Comparison of ENCODE assay signal across 27 mouse cellular contexts in genomic region chr12:84950763-84951162, GRCm38 (mm10). TPM values are rescaled to one million over a fixed set of nuclear protein-coding genes. Genes with fewer than 3 reads are reported as not detected.
DNase-seq lines count a peak whose midpoint lies in the region; ATAC-seq and TF ChIP-seq lines count a peak whose summit lies in the region.
"Had no signal": no experiment of that assay in that cellular context is flagged by ENCODE, and none has a peak within 500 bp of the region (broad histone marks: within the 10 kb centered on the region; RNA-seq: fewer than 3 reads in every experiment).

No protein-coding gene starts in this region.

- H3K36me3 ChIP-seq in heart, postnatal 0 days (replicated peaks; ENCODE audit: control insufficient read depth, insufficient read depth, low read length): peaks cover 15% of the 10 kb centered on the region
- no peaks in the 10 kb centered on the region; the same call in 1 of the 2 replicates for H3K36me3 ChIP-seq in stomach, postnatal 0 days (ENCODE audit: control insufficient read depth, insufficient read depth, low read length)
- peaks cover 28% of the 10 kb centered on the region for H3K36me3 ChIP-seq in midbrain, embryonic 14.5 days (ENCODE audit: control insufficient read depth, insufficient read depth, low read length)

- intact Hi-C loops in heart, postnatal 36 days (cut with DNase I): no loop called here

- WGBS in heart, postnatal 0 days: 47% methylated on average over 6 of the region's 6 CpGs
- WGBS in lung, adult 2 months: 55% methylated on average over 6 of the region's 6 CpGs
- 52% methylated on average over 6 of the region's 6 CpGs for WGBS in stomach, postnatal 0 days
- 94% methylated on average over 6 of the region's 6 CpGs for WGBS in midbrain, embryonic 14.5 days

- H3K9me3 ChIP-seq in heart, postnatal 0 days (replicated peaks; ENCODE audit: control insufficient read depth, low read length): no peaks in the 10 kb centered on the region
- H3K9me3 ChIP-seq in stomach, postnatal 0 days (ENCODE audit: control insufficient read depth, low read length): no peaks in the 10 kb centered on the region
- H3K9me3 ChIP-seq in midbrain, embryonic 14.5 days (ENCODE audit: control insufficient read depth, low read length): no peaks in the 10 kb centered on the region
- H3K9me3 ChIP-seq: embryonic facial prominence, embryonic 12.5 days; forebrain, embryonic 12.5 days; G1E; heart, embryonic 13.5 days; limb, embryonic 12.5 days; midbrain, embryonic 10.5 days; neural tube, embryonic 15.5 days had no signal

- no peak for TF ChIP-seq POLR2A in lung, adult 2 months (IDR thresholded peaks at IDR 0.05; ENCODE audit: borderline replicate concordance, extremely low read depth, low read depth, low read length)

- H3K4me1 ChIP-seq in heart, postnatal 0 days (ENCODE audit: control insufficient read depth, insufficient read depth): peaks cover 29% of the 10 kb centered on the region
- H3K4me1 ChIP-seq in lung, adult 2 months (ENCODE audit: control insufficient read depth, insufficient read depth, low read length): peaks cover 7% of the 10 kb centered on the region
- 0 out of 2 replicates have a peak, but pooled peaks cover 2% of the 10 kb centered on the region for H3K4me1 ChIP-seq in stomach, postnatal 0 days (replicated peaks; ENCODE audit: control insufficient read depth, insufficient read depth)
- H3K4me1 ChIP-seq in midbrain, embryonic 14.5 days (ENCODE audit: control insufficient read depth, insufficient read depth, low read length): no peaks in the 10 kb centered on the region
- H3K4me1 ChIP-seq: embryonic facial prominence, embryonic 12.5 days; forebrain, embryonic 12.5 days; limb, embryonic 12.5 days; midbrain, embryonic 10.5 days; neural tube, embryonic 15.5 days had no signal

- 0 out of 2 replicates have a peak overlapping the region, but pooled peaks have one; percentile 39 for H3K27ac ChIP-seq in heart, postnatal 0 days (ENCODE audit: low read depth)
- no peak overlapping the region for H3K27ac ChIP-seq in stomach, postnatal 0 days (replicated peaks)
- no peak overlapping the region for H3K27ac ChIP-seq in midbrain, embryonic 14.5 days (replicated peaks; ENCODE audit: low read depth, low read length)
- H3K27ac ChIP-seq: embryonic facial prominence, embryonic 12.5 days; forebrain, embryonic 12.5 days; gastrocnemius, adult 2 months; hindbrain, postnatal 0 days; limb, embryonic 12.5 days; macrophage; midbrain, embryonic 10.5 days; neural tube, embryonic 15.5 days had no signal

- no peak for TF ChIP-seq EP300 in heart, postnatal 0 days (IDR thresholded peaks at IDR 0.05; ENCODE audit: low read depth)
- TF ChIP-seq EP300 in stomach, postnatal 0 days (optimal IDR thresholded peaks at IDR 0.05): no peak

- no peaks in the 10 kb centered on the region for H3K27me3 ChIP-seq in heart, postnatal 0 days (ENCODE audit: control insufficient read depth, insufficient read depth, low read length)
- H3K27me3 ChIP-seq in stomach, postnatal 0 days (ENCODE audit: control insufficient read depth, insufficient read depth, low read length): no peaks in the 10 kb centered on the region
- no peaks in the 10 kb centered on the region for H3K27me3 ChIP-seq in midbrain, embryonic 14.5 days (ENCODE audit: control insufficient read depth, insufficient read depth, low read length)
- H3K27me3 ChIP-seq: CH12.LX; embryonic facial prominence, embryonic 12.5 days; forebrain, embryonic 12.5 days; heart, embryonic 13.5 days; limb, embryonic 12.5 days; neural tube, embryonic 15.5 days; Patski had no signal

- H3K9ac ChIP-seq in heart, postnatal 0 days (replicated peaks; ENCODE audit: low read depth, low read length): no peak overlapping the region
- no peak overlapping the region for H3K9ac ChIP-seq in stomach, postnatal 0 days (ENCODE audit: low read length)
- no peak overlapping the region for H3K9ac ChIP-seq in midbrain, embryonic 14.5 days (replicated peaks; ENCODE audit: low read length)
- H3K9ac ChIP-seq: embryonic facial prominence, embryonic 12.5 days; forebrain, embryonic 12.5 days; heart, embryonic 13.5 days; limb, embryonic 12.5 days; neural tube, embryonic 15.5 days had no signal

- H3K4me3 ChIP-seq in heart, postnatal 0 days (ENCODE audit: low read depth, low read length): no peak overlapping the region
- no peak overlapping the region for H3K4me3 ChIP-seq in lung, adult 2 months (replicated peaks; ENCODE audit: extremely low read depth, low read depth, low read length)
- H3K4me3 ChIP-seq in stomach, postnatal 0 days (ENCODE audit: low read depth, low read length): no peak overlapping the region
- no peak overlapping the region for H3K4me3 ChIP-seq in midbrain, embryonic 14.5 days (replicated peaks; ENCODE audit: low read depth, low read length)
- H3K4me3 ChIP-seq: embryonic facial prominence, embryonic 12.5 days; forebrain, embryonic 12.5 days; gastrocnemius, adult 2 months; heart, embryonic 13.5 days; limb, embryonic 12.5 days; midbrain, embryonic 10.5 days; neural tube, embryonic 15.5 days had no signal

- DNase-seq in heart, postnatal 0 days (ENCODE audit: low spot score): no peak
- no peak for DNase-seq in heart, postnatal 36 days
- peak; percentile 64 to 69 for DNase-seq in lung, adult 18-20 months
- no peak for DNase-seq in lung, adult 2 months
- peak; percentile 56 for DNase-seq in lung, postnatal 14 days
- DNase-seq in stomach, postnatal 0 days (ENCODE audit: low spot score): peak; percentile 83
- no peak for DNase-seq in cerebellum, adult 8-10 months
- DNase-seq in midbrain, embryonic 14.5 days: no peak
- DNase-seq: adrenal gland, adult 2 months; B cell, adult 2 months; cerebellum, adult 18-20 months; cerebellum, postnatal 25 days; gastrocnemius, adult 2 months; kidney, adult 9 months; kidney, postnatal 14 days had no signal

- no peak overlapping the region for H3K4me2 ChIP-seq in heart, postnatal 0 days (ENCODE audit: low read depth, low read length)
- no peak overlapping the region for H3K4me2 ChIP-seq in stomach, postnatal 0 days (replicated peaks; ENCODE audit: low read depth)
- no peak overlapping the region for H3K4me2 ChIP-seq in midbrain, embryonic 14.5 days (ENCODE audit: low read length)
- H3K4me2 ChIP-seq: embryonic facial prominence, embryonic 12.5 days; forebrain, embryonic 12.5 days; heart, embryonic 13.5 days; limb, embryonic 12.5 days; neural tube, embryonic 15.5 days had no signal

- no peak for TF ChIP-seq CTCF in heart, postnatal 0 days (IDR thresholded peaks at IDR 0.05; ENCODE audit: low read depth)
- TF ChIP-seq CTCF in lung, adult 2 months (IDR thresholded peaks at IDR 0.05; ENCODE audit: insufficient read depth, low read length): no peak
- TF ChIP-seq CTCF in stomach, postnatal 0 days (IDR thresholded peaks at IDR 0.05; ENCODE audit: low read depth): no peak

- no peak for ATAC-seq in heart, postnatal 0 days (ENCODE audit: insufficient read depth, low read depth)
- peak; percentile 79 for ATAC-seq in stomach, postnatal 0 days (ENCODE audit: low FRiP score, low TSS enrichment)
- no peak for ATAC-seq in midbrain, embryonic 14.5 days (ENCODE audit: low FRiP score, low TSS enrichment)
- ATAC-seq: hindbrain, postnatal 0 days; intestine, embryonic 16.5 days; Patski had no signal

RNA-seq across cellular contexts. Expression of gene Fcf1, which starts 19.9 kb away (rescaled TPM):
- total RNA-seq in heart, postnatal 0 days (2014; rRNA removed; ENCODE audit: low replicate concordance): 17.8 and 39.1 TPM in 2 replicates
- polyA plus RNA-seq in heart, postnatal 0 days (2015; fragmentation: Nextera tagmentation; extraction: Ambion mirVana): 85.1 and 90.9 TPM in 2 replicates
- 10 to 100 TPM; 37.0 to 37.2 TPM for total RNA-seq in heart, postnatal 36 days (2021)
- polyA plus RNA-seq in lung, adult 2 months (2012; rRNA removed): 18.4 and 34.0 TPM in 2 replicates
- 95.3 and 99.2 TPM in 2 replicates for polyA plus RNA-seq in stomach, postnatal 0 days (2015; fragmentation: Nextera tagmentation; extraction: Ambion mirVana)
- polyA plus RNA-seq in midbrain, embryonic 14.5 days (2014; fragmentation: Nextera tagmentation; extraction: Ambion mirVana): 95.9 and 105 TPM in 2 replicates

RNA-seq across cellular contexts. Expression of gene Arel1, which starts 19.9 kb away (rescaled TPM):
- total RNA-seq in heart, postnatal 0 days (2014; rRNA removed; ENCODE audit: low replicate concordance): 33.2 and 38.8 TPM in 2 replicates
- polyA plus RNA-seq in heart, postnatal 0 days (2015; fragmentation: Nextera tagmentation; extraction: Ambion mirVana): 11.0 and 12.1 TPM in 2 replicates
- total RNA-seq in heart, postnatal 36 days (2021): 10 to 100 TPM; 40.4 to 46.7 TPM
- 22.9 and 26.9 TPM in 2 replicates for polyA plus RNA-seq in lung, adult 2 months (2012; rRNA removed)
- 4.8 and 5.0 TPM in 2 replicates for polyA plus RNA-seq in stomach, postnatal 0 days (2015; fragmentation: Nextera tagmentation; extraction: Ambion mirVana)
- polyA plus RNA-seq in midbrain, embryonic 14.5 days (2014; fragmentation: Nextera tagmentation; extraction: Ambion mirVana): 33.2 and 40.5 TPM in 2 replicates

RNA-seq across cellular contexts. Expression of gene Ylpm1, which starts 45.4 kb away (rescaled TPM):
- 10.2 and 14.7 TPM in 2 replicates for total RNA-seq in heart, postnatal 0 days (2014; rRNA removed; ENCODE audit: low replicate concordance)
- polyA plus RNA-seq in heart, postnatal 0 days (2015; fragmentation: Nextera tagmentation; extraction: Ambion mirVana): 10.2 and 10.5 TPM in 2 replicates
- total RNA-seq in heart, postnatal 36 days (2021): 10 to 100 TPM; 26.3 to 27.7 TPM
- 12.4 and 16.2 TPM in 2 replicates for polyA plus RNA-seq in lung, adult 2 months (2012; rRNA removed)
- 9.2 and 10.5 TPM in 2 replicates for polyA plus RNA-seq in stomach, postnatal 0 days (2015; fragmentation: Nextera tagmentation; extraction: Ambion mirVana)
- polyA plus RNA-seq in midbrain, embryonic 14.5 days (2014; fragmentation: Nextera tagmentation; extraction: Ambion mirVana): 47.4 and 50.2 TPM in 2 replicates

Comparison
In these comparisons a context has a peak if more than half of its experiments do, and no peak if none do; other contexts are left out.
1. DNase-seq: peak in lung, adult 18-20 months (2 of 2), lung, postnatal 14 days (single experiment) and stomach, postnatal 0 days (single experiment); none in heart, postnatal 0 days (single experiment), heart, postnatal 36 days (0 of 2), lung, adult 2 months (single experiment), cerebellum, adult 8-10 months (single experiment) and midbrain, embryonic 14.5 days (single experiment).